Mouse (Mus musculus) kidney, adult 2 months (tissue): ENCODE results near the gene Txnrd2. TPM values are rescaled to one million over a fixed set of nuclear protein-coding genes. Genes with fewer than 3 reads are reported as not detected.
A peak's percentile ranks its signal among the peaks of the same experiment; 100 is the strongest.

Experiments
- DNase-seq: peaks from one replicate; pipeline ENCODE4 v3.0.0; 2021
- H3K27ac ChIP-seq: fragments of 200-500 bp; 2 replicates; pipeline ENCODE4 v1.5.1; 2012; ENCODE audit warnings: low read depth, low read length, control low read depth, inconsistent platforms; ENCODE audit not compliant: insufficient read depth
- H3K27me3 ChIP-seq: fragments of 200-500 bp; replicated peaks from 2 replicates; pipeline ENCODE4 v1.6.1; 2012; ENCODE audit warnings: mild to moderate bottlenecking, moderate library complexity, low read length, inconsistent platforms; ENCODE audit not compliant: control insufficient read depth, insufficient read depth
- H3K36me3 ChIP-seq: fragments of 200-500 bp; 2 replicates; pipeline ENCODE4 v1.6.1; 2012; ENCODE audit warnings: mild to moderate bottlenecking, moderate library complexity, low read length, inconsistent platforms; ENCODE audit not compliant: control insufficient read depth, insufficient read depth
- H3K4me1 ChIP-seq: fragments of 200-500 bp; 2 replicates; pipeline ENCODE4 v1.6.1; 2011; ENCODE audit warnings: low read length; ENCODE audit not compliant: control insufficient read depth, insufficient read depth
- H3K4me3 ChIP-seq: fragments of 200-500 bp; 2 replicates; pipeline ENCODE4 v1.5.1; 2011; ENCODE audit warnings: mild to moderate bottlenecking, low read depth, low read length, control low read depth; ENCODE audit not compliant: insufficient read depth
- CTCF ChIP-seq: fragments of 200-500 bp; conservative IDR thresholded peaks from 2 replicates; pipeline ENCODE4 v1.5.1; 2011; ENCODE audit warnings: low read depth, mild to moderate bottlenecking, control low read depth, low read length, moderate library complexity, mixed read lengths; ENCODE audit not compliant: insufficient read depth, insufficient read length
- POLR2A ChIP-seq: fragments of 200-500 bp; IDR thresholded peaks from one replicate; pipeline ENCODE4 v1.6.1; 2011; ENCODE audit warnings: low read depth, low read length, control low read depth
- WGBS: fragments of 180-500 bp; shearing (Covaris S2); methylation state at CpG from one replicate; pipeline ENCODE4 v1.1.7; 2018; 5-methylcytosine and 5-hydroxymethylcytosine counted together
- polyA plus RNA-seq: library from polyadenylated mRNA; depleted of rRNA; stranded (reverse); fragments of >200 nt; gene quantifications from 2 replicates; pipeline ENCODE4 v1.2.3, GENCODE M21; 2012

The Txnrd2 gene
- polyA plus RNA-seq, 1 experiment: 39.1 TPM

GRCm38 (mm10) chr16:18464271-18464670 is 38.1 kb downstream of the Txnrd2 start:
- TF ChIP-seq POLR2A (no peak), CTCF (no peak)
- DNase-seq: peak; percentile 19
- Histone ChIP-seq H3K4me1 (no peaks in the 10 kb centered on the region), H3K27me3 (no peaks in the 10 kb centered on the region), H3K36me3 (no peaks in the 10 kb centered on the region), H3K4me3 (no peak overlapping the region), H3K27ac (no peak overlapping the region)
- 61% methylated on average over 3 of the region's 3 CpGs for WGBS

GRCm38 (mm10) chr16:18470829-18471228 is 44.6 kb downstream of the Txnrd2 start:
- Histone ChIP-seq H3K4me1 (no peaks in the 10 kb centered on the region), H3K4me3 (no peak overlapping the region), H3K27me3 (no peaks in the 10 kb centered on the region), H3K36me3 (no peaks in the 10 kb centered on the region), H3K27ac (no peak overlapping the region)
- TF ChIP-seq CTCF: peak; percentile 34; the same call in 1 of the 2 replicates
- no peak for TF ChIP-seq POLR2A
- no peak for DNase-seq
- WGBS: 58% methylated on average over 1 of the region's 1 CpGs

DNA sequence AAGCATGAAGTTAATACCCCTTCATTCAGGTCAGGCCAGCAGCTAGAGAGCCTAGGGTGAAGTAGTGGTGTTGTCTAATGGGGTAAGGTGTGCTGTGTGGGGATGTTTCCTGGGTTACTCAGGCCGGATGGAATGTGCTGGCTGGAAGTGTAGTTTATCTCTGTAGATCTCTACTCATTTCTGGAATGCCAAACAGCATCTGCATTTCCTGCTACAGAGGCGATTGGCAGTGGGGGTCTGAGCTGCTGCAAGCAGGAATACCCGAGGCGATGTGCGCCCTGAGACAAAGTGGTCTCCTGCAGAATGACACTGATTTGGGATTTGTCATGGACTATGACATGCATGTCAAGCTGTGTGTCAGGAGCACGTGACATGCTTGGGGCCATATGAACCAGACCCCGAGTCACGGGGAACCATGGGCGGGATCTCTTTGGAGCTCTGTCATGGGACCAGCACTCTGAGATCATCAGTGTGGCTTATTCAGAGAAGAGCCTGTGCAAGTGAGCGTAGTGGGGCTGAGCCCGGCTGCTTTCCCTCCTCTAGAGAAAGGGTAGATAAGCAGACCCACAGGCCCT is 45.3 kb downstream of the Txnrd2 start:
- no peaks in the 10 kb centered on the region for H3K27me3 ChIP-seq
- WGBS: 78% methylated on average over 11 of the region's 11 CpGs
- H3K4me1 ChIP-seq: no peaks in the 10 kb centered on the region
- H3K27ac ChIP-seq: no peak overlapping the region
- H3K4me3 ChIP-seq: no peak overlapping the region
- no peak for DNase-seq
- TF ChIP-seq POLR2A (no peak), CTCF (no peak)
- no peaks in the 10 kb centered on the region for H3K36me3 ChIP-seq

DNA sequence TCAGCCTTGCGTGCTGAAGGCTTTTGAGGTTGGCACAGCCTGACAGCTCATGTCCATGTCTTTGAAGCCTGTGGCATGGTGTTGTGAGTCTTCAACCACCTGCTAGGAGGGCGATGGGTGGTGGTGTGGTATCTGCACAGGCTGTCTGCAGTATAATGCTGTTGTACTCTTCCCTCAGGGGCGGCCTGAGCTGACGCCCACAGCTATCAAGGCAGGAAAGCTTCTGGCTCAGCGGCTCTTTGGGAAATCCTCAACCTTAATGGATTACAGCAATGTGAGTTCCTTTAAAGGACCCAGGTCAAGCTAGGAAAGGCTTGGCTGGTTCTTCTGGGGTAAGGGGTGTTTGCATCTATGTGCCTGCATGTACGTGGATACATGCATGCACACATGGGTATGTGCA is 45.8 kb downstream of the Txnrd2 start:
- Histone ChIP-seq H3K27me3 (no peaks in the 10 kb centered on the region), H3K4me1 (no peaks in the 10 kb centered on the region), H3K27ac (no peak overlapping the region), H3K36me3 (no peaks in the 10 kb centered on the region), H3K4me3 (no peak overlapping the region)
- DNase-seq: no peak
- 91% methylated on average over 6 of the region's 6 CpGs for WGBS
- no peak for TF ChIP-seq CTCF
- TF ChIP-seq POLR2A: no peak

DNA sequence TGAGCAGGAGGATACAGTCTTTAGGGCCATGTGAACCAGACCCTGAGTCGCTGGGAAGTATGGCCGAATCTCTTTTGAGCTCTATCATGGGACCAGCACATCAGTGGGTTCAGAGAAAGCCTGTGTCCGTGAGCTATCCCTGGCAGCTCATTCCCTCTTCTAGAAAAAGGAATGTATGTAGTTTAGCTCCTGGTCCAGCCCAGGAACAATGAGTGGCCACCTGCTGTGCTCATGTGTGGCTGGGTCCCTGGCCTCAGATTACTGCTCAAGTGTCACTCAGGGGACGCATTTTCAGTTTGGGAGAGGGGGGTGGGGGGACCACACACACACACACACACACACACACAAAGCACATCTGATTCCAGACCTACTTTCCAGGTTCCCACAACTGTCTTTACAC is 46.2 kb downstream of the Txnrd2 start:
- no peak overlapping the region for H3K4me3 ChIP-seq
- DNase-seq: no peak
- no peak overlapping the region for H3K27ac ChIP-seq
- TF ChIP-seq POLR2A (no peak), CTCF (no peak)
- 91% methylated on average over 4 of the region's 4 CpGs for WGBS
- H3K36me3 ChIP-seq: no peaks in the 10 kb centered on the region
- no peaks in the 10 kb centered on the region for H3K27me3 ChIP-seq
- H3K4me1 ChIP-seq: no peaks in the 10 kb centered on the region

DNA sequence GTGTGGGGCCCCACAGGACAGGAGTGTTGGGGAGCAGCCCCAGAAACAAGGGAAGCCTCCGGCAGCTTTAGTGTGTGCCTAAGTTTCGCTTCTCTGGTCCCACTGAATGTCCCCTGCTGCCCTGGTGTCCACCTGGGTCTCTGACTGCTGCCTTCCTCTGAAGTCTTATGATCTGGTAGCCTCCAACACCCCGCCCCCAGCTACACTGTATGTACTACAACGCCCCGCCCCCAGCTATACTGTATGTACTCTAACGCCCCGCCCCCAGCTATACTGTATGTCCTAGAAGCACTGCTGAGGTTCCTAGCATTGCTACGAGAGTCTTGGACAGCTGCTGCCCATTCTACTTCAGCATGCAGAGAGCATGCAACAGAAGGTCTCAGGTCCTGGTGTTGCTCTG is 46.8 kb downstream of the Txnrd2 start:
- 97% methylated on average over 8 of the region's 8 CpGs for WGBS

GRCm38 (mm10) chr16:18474021-18474420 is 47.8 kb downstream of the Txnrd2 start:
- H3K4me3 ChIP-seq: no peak overlapping the region
- no peaks in the 10 kb centered on the region for H3K4me1 ChIP-seq
- no peaks in the 10 kb centered on the region for H3K36me3 ChIP-seq
- no peak for DNase-seq
- TF ChIP-seq POLR2A (no peak), CTCF (no peak)
- 67% methylated on average over 2 of the region's 2 CpGs for WGBS
- H3K27ac ChIP-seq: no peak overlapping the region
- no peaks in the 10 kb centered on the region for H3K27me3 ChIP-seq

More for the DNA sequence above, 46.8 kb downstream of the Txnrd2 start:
- Histone ChIP-seq H3K27ac (no peak overlapping the region), H3K4me1 (no peaks in the 10 kb centered on the region), H3K27me3 (no peaks in the 10 kb centered on the region), H3K4me3 (no peak overlapping the region), H3K36me3 (no peaks in the 10 kb centered on the region)
- no peak for DNase-seq
- TF ChIP-seq POLR2A: no peak
